Mouse (Mus musculus) MEL (cell line): Measurements from ENCODE around the gene 7530416G11Rik.

Experiments used
- KAT2A ChIP-seq: conservative IDR thresholded peaks from 2 replicates; pipeline ENCODE4 v1.6.1; 2012; ENCODE audit warnings: low read depth, low read length, improper control_type of control experiment, inconsistent platforms
- POLR2A ChIP-seq, 2 experiments: IDR thresholded peaks; 2 replicates each; pipeline ENCODE4 v1.6.1; 2011 to 2012; ENCODE audit warnings: low read length in 2 of 2, mild to moderate bottlenecking in 2 of 2, control low read depth in 1 of 2, improper control_type of control experiment in 1 of 2, low read depth in 1 of 2, moderate library complexity in 1 of 2; ENCODE audit not compliant: control insufficient read depth in 1 of 2, insufficient read depth in 1 of 2, poor library complexity in 1 of 2
- POLR2AphosphoS5 ChIP-seq: IDR thresholded peaks from 2 replicates; pipeline ENCODE4 v1.6.1; 2012; ENCODE audit warnings: low read depth, borderline replicate concordance, mild to moderate bottlenecking, inconsistent platforms, low read length, moderate library complexity, mixed read lengths
- SMC3 ChIP-seq: IDR thresholded peaks from 2 replicates; pipeline ENCODE4 v1.6.1; 2011; ENCODE audit warnings: low read depth, low read length, improper control_type of control experiment

- TF ChIP-seq KAT2A: no peak
- no peak for TF ChIP-seq POLR2A (IDR thresholded peaks at IDR 0.05; ENCODE audit: control insufficient read depth in 1 of 2, insufficient read depth in 1 of 2, low read depth in 1 of 2, low read length in 2 of 2, poor library complexity in 1 of 2)
- TF ChIP-seq POLR2AphosphoS5: no peak
- no peak for TF ChIP-seq SMC3
Measured at GRCm38 (mm10) chr15:85494163-85494621, 8.8 kb downstream of the 7530416G11Rik start.
